45 mouse cellular contexts compared by ENCODE assay signal in the genomic region with DNA sequence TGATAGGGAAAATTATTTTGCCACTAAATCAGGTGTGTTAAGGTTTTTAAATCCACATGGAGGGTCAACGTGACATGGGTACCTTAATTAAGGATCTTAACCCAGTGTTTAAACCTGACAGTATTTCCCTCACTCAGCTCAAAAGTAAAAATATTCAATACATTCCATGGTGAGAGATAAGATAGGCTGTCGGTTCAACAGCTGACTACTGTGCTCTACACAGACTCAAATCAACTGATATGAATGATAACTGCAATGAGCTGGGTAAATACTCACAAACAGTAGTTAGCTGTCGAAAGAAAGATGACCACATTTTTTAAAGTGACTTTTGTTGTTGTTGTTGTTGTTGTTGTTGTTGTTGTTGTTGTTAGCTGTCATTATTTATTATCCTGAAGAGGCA. TPM values are rescaled to one million over a fixed set of nuclear protein-coding genes. Genes with fewer than 3 reads are reported as not detected.
"Had no signal": no experiment of that assay in that cellular context is flagged by ENCODE, and none has a peak within 500 bp of the region (broad histone marks: within the 10 kb centered on the region; RNA-seq: fewer than 3 reads in every experiment).

No protein-coding gene starts in this region.

- ATAC-seq: hindbrain, embryonic 16.5 days; hindbrain, postnatal 0 days; inflammation-experienced regulatory T-cells, adult 6 months; intestine, embryonic 15.5 days; intestine, embryonic 16.5 days; intestine, postnatal 0 days had no signal

- H3K27ac ChIP-seq: heart, embryonic 10.5 days; heart, embryonic 13.5 days; heart, embryonic 15.5 days; hindbrain, embryonic 10.5 days; hindbrain, embryonic 12.5 days; hindbrain, embryonic 13.5 days; hindbrain, embryonic 14.5 days; hindbrain, embryonic 15.5 days; hindbrain, postnatal 0 days; intestine, embryonic 15.5 days; kidney, embryonic 15.5 days; kidney, postnatal 0 days; layer of hippocampus, adult 2 months had no signal

- H3K9ac ChIP-seq: heart, embryonic 12.5 days; heart, embryonic 13.5 days; heart, embryonic 15.5 days; hindbrain, embryonic 12.5 days; hindbrain, embryonic 13.5 days; hindbrain, embryonic 14.5 days; hindbrain, embryonic 15.5 days; intestine, embryonic 15.5 days; kidney, embryonic 15.5 days had no signal

- H3K36me3 ChIP-seq: heart, embryonic 10.5 days; heart, embryonic 12.5 days; heart, embryonic 15.5 days; hindbrain, embryonic 10.5 days; hindbrain, embryonic 12.5 days; intestine, embryonic 15.5 days had no signal

- H3K9me3 ChIP-seq: heart, embryonic 10.5 days; heart, embryonic 12.5 days; heart, embryonic 13.5 days; heart, embryonic 15.5 days; hindbrain, embryonic 10.5 days; hindbrain, embryonic 12.5 days; hindbrain, embryonic 13.5 days; hindbrain, embryonic 15.5 days; intestine, embryonic 15.5 days; kidney, embryonic 15.5 days had no signal

- H3K27me3 ChIP-seq: heart, embryonic 12.5 days; heart, embryonic 13.5 days; heart, embryonic 15.5 days; hindbrain, embryonic 12.5 days; hindbrain, embryonic 13.5 days; hindbrain, embryonic 15.5 days; intestine, embryonic 15.5 days; kidney, embryonic 15.5 days had no signal

- DNase-seq: heart, postnatal 10 days; heart, postnatal 14 days; heart, postnatal 36 days; kidney, adult 11 months; kidney, adult 18-20 months; kidney, adult 2 months; kidney, adult 8-10 months; kidney, adult 9 months; kidney, postnatal 10 days; kidney, postnatal 14 days; kidney, postnatal 25 days; kidney, postnatal 36 days; kidney, postnatal 4 days; layer of hippocampus, adult 9-11 months; layer of hippocampus, postnatal 36 days had no signal

- H3K4me3 ChIP-seq: heart, embryonic 10.5 days; heart, embryonic 12.5 days; heart, embryonic 13.5 days; heart, embryonic 15.5 days; hindbrain, embryonic 10.5 days; hindbrain, embryonic 12.5 days; hindbrain, embryonic 13.5 days; hindbrain, embryonic 15.5 days; intestine, embryonic 15.5 days; kidney, embryonic 15.5 days; layer of hippocampus, adult 2 months had no signal

- H3K4me1 ChIP-seq: heart, embryonic 10.5 days; heart, embryonic 12.5 days; heart, embryonic 13.5 days; heart, embryonic 15.5 days; hindbrain, embryonic 10.5 days; hindbrain, embryonic 12.5 days; hindbrain, embryonic 13.5 days; hindbrain, embryonic 15.5 days; intestine, embryonic 15.5 days; kidney, embryonic 15.5 days had no signal

RNA-seq across cellular contexts. Expression of a gene that starts 41.7 kb away (rescaled TPM):
- total RNA-seq: heart, adult 8-10 months; heart, postnatal 14 days; heart, postnatal 25 days; heart, postnatal 36 days; hematopoietic stem cell, adult 5-6 weeks had no signal
- polyA plus RNA-seq: heart, embryonic 10.5 days; heart, embryonic 11.5 days; heart, embryonic 12.5 days; heart, embryonic 13.5 days; heart, embryonic 14.5 days; heart, embryonic 15.5 days; heart, embryonic 16.5 days; heart, postnatal 0 days; hindbrain, embryonic 10.5 days; hindbrain, embryonic 11.5 days; hindbrain, embryonic 12.5 days; hindbrain, embryonic 13.5 days; hindbrain, embryonic 14.5 days; hindbrain, embryonic 16.5 days; inflammation-experienced regulatory T-cells, adult 6 months; intestine, embryonic 14.5 days; intestine, embryonic 15.5 days; intestine, embryonic 16.5 days; intestine, postnatal 0 days; kidney, adult 2 months; kidney, embryonic 14.5 days; kidney, embryonic 15.5 days; kidney, embryonic 16.5 days; kidney, postnatal 0 days; large intestine, adult 2 months had no signal
